In genomic region chr16:41820369-41820768, GRCm38 (mm10) we compare ENCODE assay signal across 19 mouse cellular contexts.
DNase-seq lines count a peak whose midpoint lies in the region; ATAC-seq and TF ChIP-seq lines count a peak whose summit lies in the region.
"Had no signal": no experiment of that assay in that cellular context is flagged by ENCODE, and none has a peak within 500 bp of the region (broad histone marks: within the 10 kb centered on the region; RNA-seq: fewer than 3 reads in every experiment).

No protein-coding gene starts in this region.

- no peak overlapping the region for H3K4me3 ChIP-seq in hindbrain, embryonic 15.5 days
- H3K4me3 ChIP-seq in hindbrain, embryonic 14.5 days (replicated peaks; ENCODE audit: low read length), result no peak overlapping the region
- no peak overlapping the region for H3K4me3 ChIP-seq in lung, embryonic 14.5 days (ENCODE audit: low read depth, low read length)
- no peak overlapping the region for H3K4me3 ChIP-seq in embryonic facial prominence, embryonic 14.5 days (ENCODE audit: low read depth, low read length)
- H3K4me3 ChIP-seq: embryonic facial prominence, embryonic 15.5 days; heart, embryonic 15.5 days; megakaryocyte, embryonic 14.5 days; neural tube, embryonic 13.5 days had no signal

- no peaks in the 10 kb centered on the region for H3K9me3 ChIP-seq in hindbrain, embryonic 15.5 days
- H3K9me3 ChIP-seq in hindbrain, embryonic 14.5 days (ENCODE audit: control insufficient read depth, low read length), result no peaks in the 10 kb centered on the region
- no peaks in the 10 kb centered on the region for H3K9me3 ChIP-seq in lung, embryonic 14.5 days (ENCODE audit: low read depth, low read length)
- no peaks in the 10 kb centered on the region for H3K9me3 ChIP-seq in embryonic facial prominence, embryonic 14.5 days (ENCODE audit: control insufficient read depth, low read length)
- H3K9me3 ChIP-seq: embryonic facial prominence, embryonic 15.5 days; heart, embryonic 15.5 days; megakaryocyte, embryonic 14.5 days; neural tube, embryonic 13.5 days had no signal

- peak; percentile 61 for ATAC-seq in hindbrain, embryonic 15.5 days (ENCODE audit: low FRiP score, low read depth)
- ATAC-seq in hindbrain, embryonic 14.5 days (ENCODE audit: low FRiP score), result no peak
- peak; percentile 68; the same call in 1 of the 2 replicates for ATAC-seq in lung, embryonic 14.5 days (ENCODE audit: insufficient read depth)
- ATAC-seq in embryonic facial prominence, embryonic 14.5 days (ENCODE audit: low read depth), result no peak
- ATAC-seq: intestine, embryonic 16.5 days had no signal

- DNase-seq in hindbrain, embryonic 14.5 days (ENCODE audit: low spot score), result no peak
- peak; percentile 33 for DNase-seq in lung, embryonic 14.5 days
- DNase-seq in lung, postnatal 10 days, result no peak
- DNase-seq in embryonic facial prominence, embryonic 14.5 days (ENCODE audit: low spot score), result peak; percentile 26
- DNase-seq in forelimb bud, embryonic 11.5 days (ENCODE audit: low read depth, low spot score), result peak; percentile 51
- no peak for DNase-seq in MN1 (ENCODE audit: low spot score)
- DNase-seq: cerebellum, postnatal 25 days; gastrocnemius, postnatal 10 days; heart, adult 18-20 months; lung, postnatal 14 days; thymus, postnatal 14 days had no signal

- H3K36me3 ChIP-seq in hindbrain, embryonic 15.5 days, result no peaks in the 10 kb centered on the region
- no peaks in the 10 kb centered on the region for H3K36me3 ChIP-seq in hindbrain, embryonic 14.5 days (replicated peaks; ENCODE audit: control insufficient read depth, insufficient read depth)
- H3K36me3 ChIP-seq in lung, embryonic 14.5 days (ENCODE audit: insufficient read depth), result no peaks in the 10 kb centered on the region
- no peaks in the 10 kb centered on the region for H3K36me3 ChIP-seq in embryonic facial prominence, embryonic 14.5 days (ENCODE audit: control insufficient read depth, insufficient read depth, low read length)
- H3K36me3 ChIP-seq: embryonic facial prominence, embryonic 15.5 days; heart, embryonic 15.5 days; neural tube, embryonic 13.5 days had no signal

- TF ChIP-seq CTCF in lung, embryonic 14.5 days (IDR thresholded peaks at IDR 0.05; ENCODE audit: low read depth), result no peak

- no peaks in the 10 kb centered on the region for H3K4me1 ChIP-seq in hindbrain, embryonic 15.5 days (replicated peaks)
- H3K4me1 ChIP-seq in hindbrain, embryonic 14.5 days (replicated peaks; ENCODE audit: control insufficient read depth, insufficient read depth, low read length), result no peaks in the 10 kb centered on the region
- no peaks in the 10 kb centered on the region for H3K4me1 ChIP-seq in lung, embryonic 14.5 days (ENCODE audit: insufficient read depth)
- no peaks in the 10 kb centered on the region for H3K4me1 ChIP-seq in embryonic facial prominence, embryonic 14.5 days (ENCODE audit: control insufficient read depth, insufficient read depth, low read length)
- H3K4me1 ChIP-seq: heart, embryonic 15.5 days; megakaryocyte, embryonic 14.5 days had no signal

- no peak overlapping the region for H3K9ac ChIP-seq in hindbrain, embryonic 15.5 days
- H3K9ac ChIP-seq in hindbrain, embryonic 14.5 days, result no peak overlapping the region
- no peak overlapping the region for H3K9ac ChIP-seq in lung, embryonic 14.5 days
- no peak overlapping the region for H3K9ac ChIP-seq in embryonic facial prominence, embryonic 14.5 days (ENCODE audit: low read depth, low read length)
- H3K9ac ChIP-seq: embryonic facial prominence, embryonic 15.5 days; heart, embryonic 15.5 days; neural tube, embryonic 13.5 days had no signal

- H3K27me3 ChIP-seq in hindbrain, embryonic 15.5 days, result no peaks in the 10 kb centered on the region
- no peaks in the 10 kb centered on the region for H3K27me3 ChIP-seq in hindbrain, embryonic 14.5 days (ENCODE audit: control insufficient read depth, insufficient read depth, low read length)
- no peaks in the 10 kb centered on the region for H3K27me3 ChIP-seq in lung, embryonic 14.5 days (ENCODE audit: insufficient read depth, low read length)
- H3K27me3 ChIP-seq in embryonic facial prominence, embryonic 14.5 days (replicated peaks; ENCODE audit: control insufficient read depth, insufficient read depth, low read length), result no peaks in the 10 kb centered on the region
- H3K27me3 ChIP-seq: embryonic facial prominence, embryonic 15.5 days; heart, embryonic 15.5 days; megakaryocyte, embryonic 14.5 days; neural tube, embryonic 13.5 days had no signal

- H3K27ac ChIP-seq in hindbrain, embryonic 15.5 days (replicated peaks), result no peak overlapping the region
- H3K27ac ChIP-seq in hindbrain, embryonic 14.5 days, result no peak overlapping the region
- H3K27ac ChIP-seq in lung, embryonic 14.5 days (ENCODE audit: low read depth), result no peak overlapping the region
- H3K27ac ChIP-seq in embryonic facial prominence, embryonic 14.5 days (replicated peaks; ENCODE audit: low read depth, low read length), result no peak overlapping the region
- H3K27ac ChIP-seq: embryonic facial prominence, embryonic 15.5 days; heart, embryonic 15.5 days; neural tube, embryonic 13.5 days; stomach, postnatal 0 days had no signal

- WGBS in hindbrain, embryonic 15.5 days, result 64% methylated on average over 6 of the region's 6 CpGs
- WGBS in hindbrain, embryonic 14.5 days, result 80% methylated on average over 6 of the region's 6 CpGs
- 66% methylated on average over 6 of the region's 6 CpGs for WGBS in lung, embryonic 14.5 days
- 57% methylated on average over 6 of the region's 6 CpGs for WGBS in embryonic facial prominence, embryonic 14.5 days

- H3K4me2 ChIP-seq in hindbrain, embryonic 15.5 days, result no peak overlapping the region
- no peak overlapping the region for H3K4me2 ChIP-seq in hindbrain, embryonic 14.5 days (replicated peaks)
- H3K4me2 ChIP-seq in lung, embryonic 14.5 days, result no peak overlapping the region
- no peak overlapping the region for H3K4me2 ChIP-seq in embryonic facial prominence, embryonic 14.5 days (ENCODE audit: low read depth, low read length)
- H3K4me2 ChIP-seq: embryonic facial prominence, embryonic 15.5 days; heart, embryonic 15.5 days; liver, embryonic 11.5 days; neural tube, embryonic 13.5 days had no signal

Comparison
In these comparisons a context has a peak if more than half of its experiments do, and no peak if none do; other contexts are left out.
1. ATAC-seq: peak in hindbrain, embryonic 15.5 days (single experiment) and lung, embryonic 14.5 days (single experiment); none in hindbrain, embryonic 14.5 days (single experiment) and embryonic facial prominence, embryonic 14.5 days (single experiment).
2. DNase-seq: peak in lung, embryonic 14.5 days (single experiment), embryonic facial prominence, embryonic 14.5 days (single experiment) and forelimb bud, embryonic 11.5 days (single experiment); none in hindbrain, embryonic 14.5 days (single experiment), lung, postnatal 10 days (single experiment) and MN1 (single experiment).